Mouse (Mus musculus): ENCODE data around the gene Pik3c2a.

The Pik3c2a gene

GRCm38 (mm10) chr7:116443004-116443696 lies at the start of gene Pik3c2a:
Pik3c2a (minus strand) TSS chr7:116443449.
- peak; percentile 92 for DNase-seq (ENCODE audit: low spot score)

DNA sequence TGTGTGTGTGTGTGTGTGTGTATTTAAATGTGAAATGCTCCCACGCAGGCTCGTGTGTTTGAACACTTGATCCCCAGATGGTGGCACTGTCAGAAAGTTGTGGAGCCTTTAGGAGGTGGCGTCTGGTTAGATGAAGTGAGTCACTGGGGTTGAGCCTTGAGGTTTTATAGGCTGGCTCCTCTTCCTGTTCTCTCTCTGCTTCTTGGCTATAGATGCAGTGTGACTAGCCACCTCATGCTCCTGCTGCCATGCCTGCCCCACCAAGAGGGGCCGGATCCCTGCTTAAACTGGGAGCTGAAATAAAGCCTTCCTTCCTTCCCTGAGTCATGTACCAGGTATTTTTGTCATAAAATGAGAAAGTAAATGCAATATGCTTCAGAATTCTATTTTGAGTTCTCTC lies 47.9 kb upstream of the Pik3c2a start:
- no peak for DNase-seq (ENCODE audit: low spot score)

DNA sequence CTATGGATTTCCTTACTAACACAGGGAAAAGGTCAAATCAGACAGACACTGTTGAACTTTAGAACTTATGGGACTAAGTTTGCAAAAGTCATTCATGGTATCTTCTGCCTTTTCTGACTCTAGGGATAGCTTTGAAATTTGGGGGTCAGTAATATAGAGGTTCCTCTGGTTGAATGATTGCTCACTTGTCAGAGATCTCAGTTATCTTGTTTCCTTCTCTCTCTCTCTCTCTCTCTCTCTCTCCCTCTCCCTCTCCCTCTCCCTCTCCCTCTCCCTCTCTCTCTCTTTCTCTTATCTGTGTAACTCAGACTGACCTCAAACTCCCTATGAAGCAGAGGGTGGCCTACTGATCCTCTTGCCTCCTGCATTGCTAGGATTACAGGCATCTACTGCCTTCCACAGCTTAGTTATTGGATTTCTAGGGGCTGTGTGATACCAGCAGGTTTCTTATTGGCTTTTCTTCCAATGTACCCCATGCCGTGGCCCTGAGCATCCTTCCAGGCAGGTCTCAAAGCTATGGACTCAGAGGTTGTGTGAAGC lies 41.9 kb upstream of the Pik3c2a start:
- DNase-seq (ENCODE audit: low spot score) = no peak

DNA sequence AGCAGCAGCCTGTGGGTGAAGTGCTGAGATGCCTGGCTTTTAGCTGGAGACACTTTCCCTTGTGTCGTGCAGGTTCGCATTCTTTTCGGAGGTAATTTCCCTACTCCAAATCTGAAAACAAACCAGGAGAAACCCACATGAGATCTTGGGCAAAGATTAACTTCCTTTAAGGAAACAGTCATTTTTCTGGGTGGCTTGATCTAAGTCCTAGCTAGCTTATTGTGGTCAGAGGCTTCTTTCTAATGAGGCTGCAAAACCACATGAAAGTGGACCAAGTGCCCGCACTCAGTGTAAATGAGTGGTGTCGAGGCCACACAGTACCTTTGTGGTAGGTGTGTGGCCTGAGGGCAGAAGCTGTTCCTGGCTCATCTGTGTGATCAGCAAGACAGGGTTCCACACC lies 41.0 kb upstream of the Pik3c2a start:
- DNase-seq (ENCODE audit: low spot score) = peak; percentile 23

DNA sequence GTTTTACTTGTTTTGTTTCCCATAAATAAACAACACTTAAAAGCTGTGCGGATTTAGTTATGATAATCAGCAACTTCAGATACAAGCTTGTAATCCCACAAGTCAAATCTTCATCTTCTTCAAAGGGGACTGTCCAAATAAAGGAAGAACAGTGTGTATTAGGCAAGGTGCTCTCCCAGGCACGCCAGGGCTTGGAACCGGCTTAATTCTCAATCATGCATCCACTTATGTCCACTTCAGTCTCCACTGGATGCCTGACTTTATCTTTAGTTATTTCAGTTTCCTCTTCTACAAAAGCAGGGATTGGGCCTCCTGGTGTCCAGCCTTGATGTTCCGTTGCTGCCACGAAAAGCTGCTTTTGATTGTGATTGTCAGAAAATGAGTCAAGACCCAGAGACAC lies 40.5 kb upstream of the Pik3c2a start:
- no peak for DNase-seq (ENCODE audit: low spot score)

DNA sequence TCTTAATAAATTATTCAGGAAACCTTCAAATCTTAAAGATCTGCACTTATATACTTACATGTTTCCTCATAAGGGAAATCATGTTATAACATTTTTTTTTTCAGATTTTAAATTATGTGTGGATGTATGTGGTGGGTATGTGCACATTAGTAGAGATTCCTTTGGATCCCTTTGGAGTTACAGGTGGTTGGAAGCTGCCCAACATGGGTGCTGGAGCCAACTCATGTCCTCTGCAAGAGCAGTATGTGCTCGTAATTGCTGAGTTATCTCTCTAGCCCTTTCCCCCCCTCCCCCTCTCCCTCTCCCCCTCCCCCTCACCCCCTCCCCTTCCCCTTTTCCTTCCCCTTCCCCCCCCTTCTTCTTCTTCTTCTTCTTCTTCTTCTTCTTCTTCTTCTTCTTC lies 39.9 kb upstream of the Pik3c2a start:
- no peak for DNase-seq (ENCODE audit: low spot score)

DNA sequence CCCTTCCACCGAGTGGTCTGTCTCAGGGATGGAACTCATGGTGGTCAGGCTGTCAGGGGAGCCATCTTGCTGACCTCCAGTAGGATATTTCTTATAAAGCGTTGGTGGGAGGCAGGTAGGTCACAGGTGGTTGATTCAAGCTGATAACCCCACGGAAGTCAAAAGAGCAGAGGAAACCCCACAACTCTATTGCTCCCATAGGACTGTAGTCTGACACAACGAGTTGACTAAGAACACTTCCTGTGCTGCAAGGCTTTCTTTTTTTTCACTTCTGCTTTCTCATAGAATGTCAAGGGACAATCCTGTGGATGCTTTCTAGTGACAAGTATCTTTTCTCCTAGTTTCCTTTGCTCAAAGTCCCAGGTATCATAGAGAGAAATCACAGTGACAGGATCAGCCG lies 33.0 kb upstream of the Pik3c2a start:
- no peak for DNase-seq (ENCODE audit: low spot score)

DNA sequence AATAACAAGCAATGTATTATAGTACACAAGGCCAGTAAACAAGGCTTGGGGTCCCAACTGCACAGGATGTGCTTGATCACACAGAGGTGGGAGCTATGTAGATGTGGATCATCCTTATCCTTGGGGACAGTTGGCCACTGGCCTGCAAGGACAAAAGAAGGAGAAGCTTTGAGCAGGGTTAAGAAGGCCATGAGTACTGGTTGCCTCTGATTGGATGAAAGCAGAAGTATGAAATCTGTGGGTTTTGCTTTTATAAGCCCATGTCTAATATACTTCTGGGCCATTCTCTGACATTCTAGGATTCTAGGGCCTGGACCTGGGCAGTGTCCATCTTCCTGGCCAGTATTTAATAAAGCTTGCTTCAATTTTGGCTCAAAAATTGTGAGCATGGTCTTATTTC lies 32.6 kb upstream of the Pik3c2a start:
- no peak for DNase-seq (ENCODE audit: low spot score)

DNA sequence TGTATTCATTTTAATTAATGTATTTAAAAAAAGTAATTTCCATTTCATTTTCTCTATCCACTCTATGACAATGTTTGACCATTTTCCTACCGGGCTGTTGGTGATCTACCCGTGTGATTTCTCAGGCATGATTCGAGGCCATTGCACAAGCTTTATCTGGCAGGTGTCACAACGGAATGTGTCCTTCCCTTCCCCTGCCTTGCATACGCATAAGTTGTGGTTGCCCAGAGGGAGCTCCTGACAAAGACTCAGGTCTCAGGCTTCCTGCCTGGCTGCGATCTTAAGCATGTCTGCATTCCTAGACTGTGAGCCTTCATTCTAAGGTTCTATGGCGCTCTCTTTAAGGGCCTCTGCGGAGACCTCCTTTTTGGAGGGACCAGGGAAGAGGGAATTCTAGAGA lies 18.9 kb upstream of the Pik3c2a start:
- DNase-seq (ENCODE audit: low spot score) = no peak

DNA sequence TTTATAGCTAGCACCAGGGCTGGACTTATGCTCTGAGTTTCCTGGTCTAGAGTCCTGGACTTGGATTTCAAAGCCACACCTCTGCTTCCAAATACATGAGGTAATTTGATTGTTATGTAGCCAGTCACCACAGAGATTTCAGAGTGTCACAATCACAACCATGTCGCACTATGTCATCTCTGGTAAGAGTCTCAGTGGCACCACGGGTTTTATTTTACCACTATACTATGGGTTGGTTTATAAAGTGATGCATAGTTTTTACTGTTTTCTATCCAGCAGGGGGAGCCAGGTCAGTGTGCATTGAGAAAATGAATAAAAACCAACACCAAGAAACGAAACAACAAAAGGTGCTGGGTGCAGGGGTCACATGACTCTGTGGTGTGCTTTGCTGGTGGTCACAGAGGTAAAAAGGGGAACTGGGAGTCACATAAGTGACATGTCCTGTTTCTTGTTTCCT lies 15.8 kb upstream of the Pik3c2a start:
- peak; percentile 56 for DNase-seq (ENCODE audit: low spot score)

DNA sequence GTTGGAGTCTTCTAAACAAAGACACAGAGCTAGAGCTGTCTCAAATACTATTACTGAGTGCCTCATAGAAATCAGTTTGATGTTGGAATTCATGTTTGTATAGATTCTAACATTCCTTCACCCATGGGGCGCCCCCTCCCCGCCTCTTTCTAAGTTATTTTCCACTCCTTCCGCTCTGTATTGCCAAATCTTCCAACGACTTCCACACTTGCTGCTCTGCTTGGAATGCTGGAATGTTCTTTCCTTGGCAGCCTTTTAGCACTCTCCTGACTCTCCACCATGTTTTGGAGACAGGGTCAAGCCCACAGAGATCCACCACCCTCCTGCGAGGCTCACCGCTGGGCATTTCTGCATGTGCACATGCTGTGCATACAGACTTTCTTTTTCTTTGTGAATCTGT lies 14.1 kb upstream of the Pik3c2a start:
- no peak for DNase-seq (ENCODE audit: low spot score)

DNA sequence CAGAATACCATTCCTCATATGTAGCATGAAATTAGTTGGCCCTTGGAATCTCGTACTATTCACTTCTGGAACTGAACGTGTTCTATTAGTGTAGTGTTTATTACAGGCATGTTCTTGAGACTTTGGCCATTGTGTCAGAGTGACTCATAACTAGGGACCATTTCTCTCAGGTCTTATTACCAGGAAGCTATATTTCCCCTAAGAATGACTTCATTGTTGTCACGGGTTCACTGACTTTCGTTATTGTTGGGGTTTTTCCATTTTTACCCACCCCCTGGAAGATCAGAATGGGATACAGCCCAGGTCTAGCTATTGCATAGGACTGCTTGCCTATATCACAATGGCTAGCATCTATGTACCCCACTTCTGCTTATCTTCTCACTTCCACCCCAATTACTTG lies 13.7 kb upstream of the Pik3c2a start:
- DNase-seq (ENCODE audit: low spot score) = no peak

GRCm38 (mm10) chr7:116446645-116447044 lies 3.4 kb upstream of the Pik3c2a start:
- no peak for DNase-seq (ENCODE audit: low spot score)

DNA sequence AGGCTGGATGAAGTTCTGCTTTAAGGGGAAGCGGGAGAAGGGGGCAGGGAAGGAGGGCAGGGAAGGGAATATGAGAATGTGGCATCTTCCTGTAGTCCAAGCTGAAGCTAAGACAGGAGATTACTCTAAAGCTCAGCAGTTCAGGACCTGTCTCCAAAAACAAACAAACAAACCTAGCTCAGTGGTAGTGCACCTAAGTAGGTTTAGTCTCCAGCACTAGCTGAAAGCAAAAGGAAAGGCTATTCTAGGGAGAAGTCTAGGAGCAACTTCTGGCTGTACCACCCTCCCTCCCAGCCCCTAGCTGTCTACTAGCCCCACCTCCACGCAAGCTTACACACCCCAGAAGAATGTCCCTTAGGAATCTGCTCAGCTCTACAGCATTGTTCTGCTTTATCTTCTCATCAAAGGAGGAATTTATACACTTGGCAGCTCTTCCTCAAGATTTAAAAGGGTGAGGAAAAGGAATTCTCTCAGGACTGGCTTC lies 1.1 kb upstream of the Pik3c2a start:
- DNase-seq (ENCODE audit: low spot score) = no peak

DNA sequence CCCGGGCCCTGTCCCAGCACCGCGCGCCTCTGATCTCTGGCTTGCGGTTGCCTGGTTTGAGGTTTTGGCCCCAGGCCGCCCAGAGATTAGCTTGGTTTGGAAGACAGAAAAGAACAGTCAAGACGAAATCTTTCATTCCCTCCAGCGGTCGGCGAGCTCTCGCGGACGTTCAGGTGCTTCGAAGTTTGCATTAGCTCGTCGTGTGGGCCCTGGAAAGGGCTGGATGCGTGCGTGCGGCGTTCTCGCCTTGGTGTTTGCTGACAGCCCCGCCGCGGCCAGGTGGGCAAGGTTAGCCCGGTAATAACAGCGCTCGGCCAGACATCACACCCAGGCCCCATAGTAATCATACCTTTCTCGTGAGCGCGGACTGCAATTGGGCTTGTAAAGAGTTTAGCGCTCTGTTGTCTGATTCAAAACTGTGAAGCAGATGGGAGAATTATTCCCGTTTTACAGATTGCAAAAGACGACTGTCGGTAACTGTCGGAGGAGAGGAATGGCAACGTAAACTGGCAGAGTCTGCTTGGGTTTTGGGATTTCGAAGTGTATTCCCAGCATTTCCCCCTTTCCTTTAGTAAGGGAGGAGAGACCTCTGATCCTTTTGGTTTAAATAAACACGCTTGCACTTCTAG lies 562 bp upstream of the Pik3c2a start:
- DNase-seq (ENCODE audit: low spot score) = no peak

DNA sequence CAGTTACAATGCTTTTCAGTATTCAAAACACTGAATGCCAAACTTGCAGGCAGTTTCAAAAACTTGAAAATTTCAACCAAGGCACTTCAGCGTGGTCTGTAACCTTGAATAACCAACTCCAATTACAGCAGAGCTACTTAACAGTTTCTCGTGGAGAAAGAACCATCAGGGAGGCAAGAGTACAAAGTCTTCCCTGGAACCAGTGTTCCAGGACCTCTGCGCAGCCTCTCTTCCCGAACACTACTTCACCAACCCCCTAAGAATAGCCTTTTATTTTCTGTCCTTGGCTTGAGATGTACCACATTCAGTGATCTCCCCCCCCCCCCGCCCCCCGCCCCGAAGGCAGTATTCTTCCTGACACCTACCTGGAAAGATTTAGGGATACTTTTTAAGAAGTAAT lies 1.0 kb downstream of the Pik3c2a start:
- no peak for DNase-seq (ENCODE audit: low spot score)

GRCm38 (mm10) chr7:116441346-116441745 lies 1.9 kb downstream of the Pik3c2a start:
- peak; percentile 17 for DNase-seq (ENCODE audit: low spot score)

DNA sequence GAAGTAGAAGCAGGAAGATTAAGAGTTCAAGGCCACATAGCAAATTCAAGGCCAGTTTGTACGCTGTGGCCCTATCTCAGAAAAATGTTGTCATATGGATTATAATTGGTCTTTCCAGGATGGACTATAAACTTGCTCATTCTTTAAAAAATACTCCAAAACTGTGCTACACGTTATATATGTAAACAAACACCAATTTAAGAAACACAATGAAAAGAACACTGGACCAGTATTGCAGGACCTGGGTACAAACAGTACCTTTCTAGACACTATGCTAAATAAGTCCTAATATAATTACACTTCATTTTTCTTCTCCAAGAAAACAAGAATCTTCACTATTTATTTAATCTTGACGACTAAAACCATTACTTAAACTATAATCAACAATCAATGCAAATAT lies 11.6 kb downstream of the Pik3c2a start:
- no peak for DNase-seq (ENCODE audit: low spot score)

DNA sequence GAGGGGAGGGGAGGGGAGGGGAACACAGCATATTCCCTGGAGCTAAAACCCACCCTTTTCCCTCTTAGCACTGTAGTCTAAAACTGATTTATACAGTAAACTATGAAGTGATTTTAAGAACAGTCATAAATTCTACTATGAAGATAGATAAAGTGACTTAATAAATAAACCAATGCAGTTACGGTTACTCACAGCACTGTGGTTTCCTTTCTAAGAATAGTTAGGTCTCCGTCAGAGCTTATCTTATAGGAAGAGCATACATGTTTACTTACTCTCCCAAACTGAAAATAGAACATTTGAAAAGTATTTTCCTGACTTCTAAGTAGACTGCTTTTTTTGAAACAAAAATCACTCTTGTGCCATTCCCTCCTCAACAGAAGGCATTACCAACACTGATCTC lies 12.3 kb downstream of the Pik3c2a start:
- no peak for DNase-seq (ENCODE audit: low spot score)

- no peak for DNase-seq (ENCODE audit: low spot score)
These were observed 16.0 kb downstream of the Pik3c2a start for GRCm38 (mm10) chr7:116427206-116427605.

DNA sequence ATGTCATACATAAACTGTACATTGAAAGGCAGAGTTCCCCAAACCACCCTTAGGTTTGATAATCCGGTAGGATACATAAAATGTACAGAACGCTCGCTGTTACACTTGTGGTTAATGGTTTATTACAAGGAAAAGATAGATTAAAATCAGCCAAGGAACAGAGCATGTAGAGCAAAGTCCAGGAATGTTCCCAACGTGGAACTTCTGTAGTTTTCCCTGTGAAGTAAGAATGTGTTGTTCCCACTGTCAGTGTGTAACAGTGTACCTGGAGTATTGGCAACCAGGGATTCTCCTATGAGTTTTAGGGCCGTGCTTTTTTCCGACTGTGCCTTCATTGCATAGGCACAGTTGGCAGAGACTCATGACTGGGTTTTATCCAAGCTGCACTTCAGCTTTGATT lies 17.5 kb downstream of the Pik3c2a start:
- DNase-seq (ENCODE audit: low spot score) = no peak

DNA sequence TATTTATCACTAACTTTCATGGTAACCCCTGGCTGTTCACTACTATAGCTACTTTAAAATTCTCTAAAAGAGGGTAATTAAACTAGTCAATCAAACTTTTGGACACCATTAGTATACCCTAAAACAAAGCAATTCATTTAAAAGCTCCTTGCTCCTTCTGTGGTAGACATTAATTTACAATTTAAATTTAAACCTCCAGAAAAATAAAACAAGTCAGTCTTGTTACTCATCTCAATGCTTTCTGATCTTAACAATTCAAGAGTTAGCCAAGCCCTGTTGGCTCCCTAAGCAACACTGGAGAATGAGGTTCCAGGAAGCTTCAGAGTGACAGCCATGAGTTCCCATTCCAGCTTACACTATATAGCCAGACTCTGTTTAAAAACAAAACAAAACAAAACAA lies 22.2 kb downstream of the Pik3c2a start:
- DNase-seq (ENCODE audit: low spot score) = no peak

- peak; percentile 11 for DNase-seq (ENCODE audit: low spot score)
These were observed 33.8 kb downstream of the Pik3c2a start for GRCm38 (mm10) chr7:116409438-116409837.

- DNase-seq (ENCODE audit: low spot score) = peak; percentile 1
These were observed 50.9 kb downstream of the Pik3c2a start for GRCm38 (mm10) chr7:116392329-116392728.

All from T-cell, adult 2 months (primary cell).